Mouse (Mus musculus) lung, postnatal 10 days (tissue): ENCODE measurements around the gene Myo5c.
A peak's percentile ranks its signal among the peaks of the same experiment; 100 is the strongest.
"Not testable (repeated sequence)": the region's sequence is repeated elsewhere in the genome, so short reads cannot be mapped to it uniquely, and the experiment has no call there.

Source experiments
- DNase-seq: peaks from one replicate; pipeline ENCODE4 v3.0.0; 2021

Myo5c gene

DNA sequence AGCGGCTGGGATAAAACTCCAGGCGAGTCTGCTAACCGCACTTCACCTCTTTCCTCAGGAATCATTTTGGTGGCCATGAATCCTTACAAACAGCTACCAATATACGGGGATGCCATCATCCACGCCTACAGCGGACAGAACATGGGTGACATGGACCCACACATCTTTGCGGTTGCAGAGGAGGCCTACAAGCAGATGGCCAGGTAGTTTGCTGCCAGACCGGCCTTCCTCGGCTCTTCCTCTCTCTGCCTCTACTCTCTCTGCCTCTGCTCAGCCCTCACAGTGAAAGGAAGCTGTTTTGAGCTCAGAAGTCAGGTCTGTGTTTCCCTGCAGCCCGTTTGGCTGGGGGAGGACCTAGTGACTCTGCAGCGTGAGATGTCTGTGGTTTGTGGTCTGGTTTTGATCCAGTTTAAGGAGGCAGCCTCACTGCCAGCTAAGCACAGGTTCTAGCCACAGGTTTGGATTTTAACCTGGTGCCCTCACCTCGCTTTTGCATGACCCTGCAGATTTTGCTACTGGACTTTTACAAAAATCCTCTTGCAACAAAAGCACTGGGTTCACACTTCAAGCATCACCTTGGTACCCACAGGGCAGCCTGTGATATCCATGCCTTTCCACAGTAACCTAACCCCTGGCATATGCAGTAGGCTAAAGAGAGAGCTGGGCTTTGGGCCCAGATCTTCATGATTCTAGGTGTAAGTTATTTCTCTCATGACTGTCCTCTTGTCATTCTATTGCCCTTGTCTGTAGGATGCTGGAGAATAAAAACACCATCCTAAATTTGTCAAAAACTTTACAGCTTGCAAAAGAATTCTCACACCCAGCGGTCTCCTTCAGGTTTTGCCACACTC lies 14.5 kb downstream of the Myo5c start:
- no peak for DNase-seq

DNA sequence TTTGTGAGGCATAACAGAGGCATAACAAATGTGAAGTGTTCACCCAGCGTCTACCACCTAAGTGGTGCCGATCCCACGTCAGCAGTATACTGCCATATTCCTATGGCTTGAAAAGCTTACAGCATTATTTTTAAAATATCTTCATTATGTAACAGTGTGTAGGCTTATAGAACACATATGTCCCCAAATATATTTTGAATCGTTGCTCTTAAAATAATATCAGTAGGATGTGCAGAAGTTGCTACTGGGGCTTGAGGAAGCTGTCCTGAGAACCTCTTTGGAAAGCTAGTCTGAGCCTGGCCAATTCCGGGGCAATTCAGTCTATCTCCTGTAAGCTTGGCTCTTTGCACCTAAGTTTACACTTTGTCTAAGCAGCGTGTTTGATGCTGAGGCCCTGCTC lies 16.1 kb downstream of the Myo5c start:
- no peak for DNase-seq

DNA sequence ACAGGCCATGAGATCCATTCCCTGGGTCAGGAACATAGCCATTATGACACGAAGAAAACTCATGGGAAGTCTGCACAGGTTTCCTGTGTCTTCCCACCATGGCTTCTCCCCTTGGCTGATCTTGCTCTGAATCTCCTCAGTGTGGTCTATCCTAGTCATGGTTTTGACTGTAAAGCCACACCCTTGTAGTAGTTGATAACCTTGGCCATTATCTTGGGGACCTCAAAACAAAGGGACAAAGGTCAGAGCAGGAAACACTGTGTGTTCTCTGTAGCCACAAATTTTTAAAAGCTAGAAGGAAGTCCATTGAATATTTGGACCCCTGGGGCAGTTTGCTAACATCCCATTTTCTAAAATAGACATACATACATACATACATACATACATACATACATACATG lies 16.5 kb downstream of the Myo5c start:
- DNase-seq = no peak

DNA sequence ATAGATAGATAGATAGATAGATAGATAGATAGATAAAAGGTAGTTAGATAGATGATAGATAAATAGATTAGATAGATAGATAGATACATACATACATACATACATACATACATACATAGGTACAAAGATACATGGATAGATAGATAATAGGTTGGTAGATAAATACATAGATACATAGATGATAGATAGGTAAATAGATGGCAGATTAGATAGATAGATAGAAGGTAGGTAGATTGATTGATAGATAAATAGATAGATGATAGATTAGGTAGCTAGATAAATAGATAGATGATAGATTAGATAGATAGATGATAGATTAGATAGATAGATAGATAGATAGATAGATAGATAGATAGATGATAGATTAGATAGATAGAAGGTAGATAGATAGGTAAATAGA lies 17.1 kb downstream of the Myo5c start:
- no peak for DNase-seq

DNA sequence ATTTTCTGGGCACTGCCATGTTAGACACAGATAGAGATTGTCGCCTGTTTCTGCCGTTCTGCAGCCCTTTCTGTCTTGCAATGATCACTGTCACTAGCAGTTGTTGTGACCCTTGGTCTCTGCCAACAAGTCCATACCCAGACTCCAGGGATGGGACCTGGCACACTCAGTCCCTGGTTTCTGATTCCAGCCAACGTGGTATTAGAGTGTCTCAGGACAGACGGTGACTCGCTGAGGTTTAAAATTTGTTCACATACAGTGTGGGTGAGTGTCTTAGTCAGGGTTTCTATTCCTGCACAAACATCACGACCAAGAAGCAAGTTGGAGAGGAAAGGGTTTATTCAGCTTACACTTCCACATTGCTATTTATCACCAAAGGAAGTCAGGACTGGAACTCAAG lies 21.3 kb downstream of the Myo5c start:
- DNase-seq = not testable (repeated sequence)

DNA sequence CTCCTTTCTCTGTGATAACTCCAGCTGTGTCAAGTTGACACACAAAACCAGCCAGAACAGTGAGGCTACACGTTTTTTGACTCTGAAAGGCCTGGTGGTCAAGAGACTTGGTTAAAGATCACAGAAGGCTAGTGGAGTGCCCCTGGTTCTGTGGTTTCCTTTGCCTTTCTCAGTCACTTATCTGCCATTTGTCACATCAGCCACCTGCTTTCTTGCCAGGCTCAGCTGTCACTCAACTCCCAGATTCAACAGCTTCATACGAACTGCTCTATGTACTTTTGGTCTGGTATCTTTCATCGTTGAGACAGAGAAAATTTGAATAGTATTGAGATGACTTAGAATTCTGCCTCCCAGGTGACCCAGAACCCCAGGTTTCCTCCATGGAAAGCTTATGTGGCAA lies 21.9 kb downstream of the Myo5c start:
- no peak for DNase-seq

DNA sequence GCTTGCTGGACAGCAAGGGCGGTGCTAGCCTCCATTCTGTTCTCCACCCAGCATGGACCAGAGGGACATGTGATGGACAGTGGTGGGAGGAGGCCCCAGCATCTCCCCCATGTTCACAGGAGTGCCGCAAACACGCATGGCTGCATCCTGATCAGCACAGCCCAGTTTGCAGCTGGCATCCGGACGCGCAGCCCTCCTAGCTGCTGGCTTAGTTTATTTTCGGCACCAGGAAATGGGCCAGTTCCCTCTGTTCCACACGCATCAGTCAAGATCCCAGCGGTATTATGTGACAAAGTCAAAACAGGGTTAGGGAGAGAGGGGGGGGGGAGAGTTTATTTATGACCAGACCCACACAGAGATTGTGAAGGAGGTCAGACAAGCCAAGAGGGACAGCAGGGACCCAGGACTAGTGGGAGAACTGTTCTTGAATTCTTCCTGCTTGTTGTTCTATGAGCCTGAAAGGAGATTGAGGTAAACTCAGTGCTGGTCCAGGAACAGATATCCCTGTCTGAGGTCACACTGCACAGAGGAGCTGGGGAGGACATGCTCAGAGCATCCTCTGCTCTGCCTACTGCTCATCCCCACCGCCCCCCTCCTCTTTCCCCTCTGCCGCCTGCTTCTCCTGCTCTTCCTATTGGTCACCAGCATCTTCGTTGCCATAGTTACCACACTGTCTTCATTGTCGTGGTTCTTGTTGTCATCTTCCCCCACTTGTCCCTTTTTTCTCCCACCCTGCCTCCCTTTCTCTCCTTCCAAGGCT lies 22.6 kb downstream of the Myo5c start:
- DNase-seq = peak; percentile 62

DNA sequence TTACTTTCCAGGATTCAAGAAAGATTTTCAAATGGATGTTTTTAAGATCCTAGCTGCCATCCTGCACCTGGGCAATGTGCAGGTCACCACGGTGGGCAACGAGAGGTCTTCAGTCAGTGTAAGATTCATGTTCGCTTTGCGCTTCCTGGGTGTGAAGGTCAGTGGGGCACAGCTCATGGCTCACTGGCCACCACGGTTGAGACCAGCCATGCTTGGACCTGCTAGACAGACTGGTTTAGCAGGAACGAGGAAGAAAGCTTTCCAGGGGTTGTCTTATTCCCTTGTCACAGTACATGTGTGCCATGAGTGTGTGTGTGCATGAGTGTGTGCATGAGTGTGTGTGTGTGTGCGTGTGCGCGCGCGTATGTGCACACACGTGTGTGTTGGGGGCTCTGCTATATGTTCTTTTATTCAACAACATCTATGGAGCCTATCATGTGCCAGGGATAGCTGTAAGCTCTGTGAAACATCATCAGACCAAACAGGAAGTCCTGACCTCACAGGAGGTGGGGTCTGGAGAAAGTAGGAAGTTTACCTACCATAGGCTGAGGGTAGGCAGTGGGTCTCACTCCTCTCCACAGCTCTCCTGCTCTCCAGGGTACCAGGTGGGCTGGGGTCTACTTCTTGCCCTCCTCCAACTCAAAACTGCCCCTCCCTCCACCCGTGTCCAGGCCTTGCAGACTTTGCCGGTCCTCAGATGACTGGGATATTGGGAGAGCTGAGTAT lies 24.2 kb downstream of the Myo5c start:
- no peak for DNase-seq

DNA sequence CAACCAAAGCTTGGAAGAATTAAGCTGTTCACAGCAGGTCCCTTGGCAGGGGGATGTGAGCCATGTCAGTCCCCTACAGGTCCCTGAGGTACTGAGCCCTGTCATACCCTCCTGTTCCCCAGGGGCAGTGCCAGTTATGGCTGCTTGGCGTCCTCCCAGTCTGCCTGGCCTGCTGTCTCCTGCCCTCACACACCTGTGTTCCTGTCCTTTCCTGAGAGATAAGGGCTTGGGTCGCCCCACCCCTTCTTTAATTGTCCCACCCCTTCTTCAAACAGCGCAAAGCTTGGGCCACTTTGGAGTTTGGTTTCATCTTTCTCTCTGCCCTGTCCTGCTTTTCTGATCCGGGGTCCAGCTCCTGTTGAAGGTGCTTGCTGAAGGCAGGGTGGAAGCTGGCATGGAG lies 27.0 kb downstream of the Myo5c start:
- no peak for DNase-seq

DNA sequence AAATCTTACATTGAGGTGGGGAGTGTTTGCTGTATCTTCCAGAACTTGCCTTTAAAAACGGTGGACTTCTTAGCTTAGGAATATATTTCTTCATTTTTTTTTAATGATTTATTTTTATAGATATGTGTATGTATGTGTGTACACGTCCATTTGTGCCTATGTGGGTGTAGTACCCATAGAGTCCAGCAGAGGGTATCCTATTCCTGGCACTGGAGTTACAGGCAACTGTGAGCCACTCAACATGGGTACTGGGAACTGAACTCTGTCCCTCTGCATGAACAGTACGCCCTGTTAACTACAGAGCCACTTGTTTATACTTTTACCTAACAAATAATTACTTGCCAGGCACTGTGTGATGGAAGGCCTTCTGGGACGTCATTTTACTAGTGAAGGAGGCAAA lies 27.8 kb downstream of the Myo5c start:
- DNase-seq = no peak

DNA sequence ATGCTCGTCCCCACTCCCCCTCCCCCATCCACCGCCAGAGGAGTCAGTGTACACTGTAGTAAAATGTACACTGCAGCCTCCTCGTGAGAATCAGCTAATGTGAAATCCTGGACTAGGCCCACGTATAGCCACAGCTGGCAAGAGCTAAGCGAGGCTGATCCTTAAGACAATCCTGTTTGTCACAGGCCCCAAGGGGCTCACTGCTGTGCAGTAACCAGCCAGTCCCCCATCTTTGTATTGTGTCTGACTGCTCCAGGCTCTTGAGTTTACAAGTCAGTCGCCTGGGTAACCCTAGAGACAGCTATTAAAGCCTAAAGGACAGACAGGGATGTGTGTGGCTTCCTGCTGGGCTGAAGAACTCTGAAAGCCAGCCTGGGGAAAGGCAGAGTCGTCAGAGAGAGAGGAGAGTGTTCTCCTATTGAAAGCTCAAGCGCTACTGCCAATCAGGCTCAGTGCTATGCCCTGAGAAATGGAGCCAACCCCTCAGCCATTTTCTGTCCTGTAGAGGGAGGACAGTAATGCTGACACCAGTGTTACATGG lies 29.6 kb downstream of the Myo5c start:
- DNase-seq = no peak

DNA sequence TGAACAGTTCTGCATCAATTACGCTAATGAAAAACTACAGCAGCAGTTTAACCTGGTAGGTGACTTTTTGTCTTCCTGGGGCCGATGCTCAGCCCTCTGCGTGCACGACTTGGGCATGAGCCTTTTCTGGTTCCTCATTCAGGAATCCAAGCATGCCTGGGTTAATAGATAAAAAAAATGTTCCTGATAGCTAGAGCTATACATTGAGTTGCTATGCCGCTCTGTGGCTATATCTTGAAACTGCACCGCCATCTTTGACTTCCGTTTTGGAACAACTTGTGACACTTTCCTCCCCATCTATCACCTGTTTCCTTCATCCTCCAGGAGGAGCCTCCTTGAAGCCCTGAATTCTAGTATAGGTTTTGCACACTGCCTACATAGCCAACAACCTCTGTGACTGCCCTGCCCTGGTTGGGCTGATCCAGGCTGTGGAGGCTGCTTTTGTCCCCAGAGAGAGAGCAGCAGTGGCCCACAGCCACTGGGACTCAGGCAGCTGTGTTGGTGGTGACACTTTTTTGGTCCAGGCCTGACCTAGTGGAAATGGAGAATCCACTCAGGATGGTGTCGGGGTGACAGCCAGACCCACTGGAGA lies 30.5 kb downstream of the Myo5c start:
- DNase-seq = peak; percentile 16

DNA sequence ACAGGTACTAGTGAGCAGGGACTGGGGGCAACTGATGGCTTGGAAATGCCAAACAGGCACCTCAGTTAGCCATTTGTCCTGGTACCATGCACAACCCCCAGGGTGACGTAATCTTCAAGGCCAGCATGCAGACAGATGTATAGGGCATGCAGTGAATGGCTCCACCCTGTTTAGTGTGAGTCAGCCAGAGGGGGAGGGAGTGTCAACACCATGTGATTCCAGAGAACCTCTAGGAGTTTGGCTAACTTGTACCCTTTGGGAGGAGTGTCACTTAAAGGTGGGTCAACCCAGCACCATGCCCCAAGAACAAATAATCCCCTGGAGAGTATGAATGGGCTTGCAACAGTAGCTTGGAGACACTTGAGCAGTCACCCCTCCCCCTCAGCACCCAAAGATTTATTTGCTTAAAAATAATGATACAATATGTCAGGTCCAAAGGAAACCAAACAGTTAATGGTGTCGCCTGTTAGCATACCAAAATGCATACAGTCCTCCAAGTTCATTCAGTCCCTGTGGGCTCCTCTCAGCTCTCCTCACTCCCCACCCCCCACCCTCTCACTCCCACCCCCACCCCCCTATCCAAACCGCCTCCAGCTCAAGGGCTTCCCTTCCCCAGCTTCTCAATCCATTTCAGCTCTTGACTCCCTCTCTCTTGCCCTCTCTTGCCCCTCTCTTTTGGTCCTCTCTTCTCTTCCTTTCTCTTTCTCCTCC lies 32.3 kb downstream of the Myo5c start:
- peak; percentile 59 for DNase-seq

DNA sequence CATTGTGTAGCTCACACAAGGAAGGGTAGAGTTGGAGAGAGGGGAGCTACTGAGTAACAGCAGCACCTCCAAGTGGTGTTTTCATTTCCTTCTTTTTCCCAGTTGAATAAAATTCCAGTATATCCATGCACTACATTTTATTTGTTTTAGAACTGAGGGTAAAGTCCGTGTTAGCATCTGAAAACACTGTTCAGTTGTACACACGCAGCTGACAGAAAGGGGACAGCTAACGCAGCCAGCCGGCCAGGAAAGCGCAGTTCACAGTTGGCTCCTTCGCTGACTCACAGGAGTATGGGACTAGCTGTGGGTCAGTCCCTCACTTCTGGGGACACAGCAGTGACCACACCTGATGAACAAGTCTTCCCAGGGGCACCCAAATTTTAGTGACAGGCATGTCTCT lies 35.3 kb downstream of the Myo5c start:
- DNase-seq = no peak

DNA sequence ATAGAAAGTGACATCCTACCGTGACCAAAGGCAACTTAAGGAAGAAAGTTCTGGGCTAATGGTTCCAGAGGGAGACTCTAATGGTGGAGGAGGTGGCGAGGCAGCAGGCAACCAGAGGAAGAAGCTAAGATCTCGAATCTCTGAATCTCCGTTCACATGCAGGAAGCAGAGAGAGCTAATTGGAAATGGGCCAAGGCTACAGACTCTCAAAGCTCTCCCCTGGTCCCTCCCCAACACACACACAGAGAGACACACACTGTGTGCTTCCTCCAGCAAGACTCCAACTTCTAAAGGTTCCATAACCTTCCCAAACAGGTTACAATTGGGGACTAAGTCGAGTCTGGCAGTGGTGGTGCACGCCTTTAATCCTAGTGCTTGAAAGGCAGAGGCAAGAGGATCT lies 38.6 kb downstream of the Myo5c start:
- no peak for DNase-seq

DNA sequence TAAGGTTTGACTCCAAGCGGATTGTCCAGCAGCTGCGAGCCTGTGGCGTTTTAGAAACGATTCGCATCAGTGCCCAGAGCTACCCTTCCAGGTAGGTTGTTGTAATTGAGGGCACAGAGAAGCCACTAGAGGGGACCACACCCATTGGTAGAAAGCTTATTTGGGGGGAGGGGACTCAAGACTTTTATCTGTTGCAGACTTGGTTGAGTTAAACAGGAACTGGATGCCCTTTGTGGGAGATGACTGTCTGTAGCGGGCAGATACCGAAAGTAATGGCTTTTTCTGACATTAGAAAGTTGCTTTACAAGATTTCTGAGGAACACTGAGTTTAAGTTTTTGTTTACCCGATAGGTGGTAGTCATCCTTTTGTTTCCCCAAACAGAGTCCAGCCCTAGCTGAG lies 39.7 kb downstream of the Myo5c start:
- DNase-seq = no peak

DNA sequence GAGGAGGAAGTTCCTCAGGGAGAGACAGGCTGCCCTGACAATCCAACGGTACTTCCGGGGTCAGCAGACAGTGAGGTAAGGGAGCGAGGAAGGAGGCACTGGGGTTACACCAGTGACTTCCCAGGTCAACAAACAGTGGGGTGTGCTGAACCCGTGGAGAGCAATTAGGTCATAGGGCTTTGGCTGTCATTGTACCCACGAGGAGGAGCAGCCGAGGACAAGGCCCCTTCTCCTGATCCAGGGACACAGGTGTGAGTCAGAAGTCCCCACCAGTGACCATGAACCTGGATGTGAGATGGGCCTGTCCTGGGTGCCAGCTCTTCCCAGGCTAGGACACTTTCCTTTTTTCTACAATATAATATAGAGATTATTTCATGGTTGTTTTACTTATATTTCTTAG lies 41.8 kb downstream of the Myo5c start:
- no peak for DNase-seq

DNA sequence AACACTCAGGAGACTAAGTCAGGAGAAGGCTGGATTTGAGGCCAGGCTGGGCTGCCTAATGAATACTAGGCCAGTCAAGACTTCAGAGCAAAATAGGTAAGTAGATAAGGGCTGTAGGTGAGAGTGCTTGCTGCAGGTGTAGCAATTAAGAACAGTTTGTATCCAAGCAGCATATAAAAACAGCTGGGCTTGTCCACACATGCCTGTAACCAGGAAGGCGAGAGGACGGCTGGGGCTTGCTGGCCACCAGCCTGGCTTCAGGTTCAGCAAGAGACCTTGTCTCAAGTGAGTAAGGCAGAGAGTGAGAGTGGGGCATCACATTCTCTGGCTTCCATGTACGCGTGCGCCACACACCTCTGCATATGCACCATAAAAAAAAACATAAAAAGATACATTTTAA lies 42.7 kb downstream of the Myo5c start:
- no peak for DNase-seq

DNA sequence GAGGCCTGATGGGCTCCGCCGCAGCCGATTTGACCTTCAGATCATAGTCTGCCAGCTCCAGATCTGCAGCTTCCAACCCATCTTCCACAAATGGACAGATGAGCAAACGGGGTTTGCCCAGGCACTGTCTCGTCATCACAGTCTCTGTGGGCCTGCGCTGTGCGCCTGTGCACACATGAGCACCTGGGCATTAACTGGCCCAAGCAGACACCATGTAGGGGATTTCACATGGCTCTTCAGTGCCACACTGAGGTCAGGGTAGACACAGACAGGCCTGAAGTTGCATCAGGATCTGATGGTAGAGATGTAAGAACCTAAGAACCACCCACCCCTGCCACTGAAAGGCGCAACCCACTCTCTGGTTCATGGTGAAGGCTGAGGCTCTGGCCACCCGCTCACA lies 43.2 kb downstream of the Myo5c start:
- no peak for DNase-seq

DNA sequence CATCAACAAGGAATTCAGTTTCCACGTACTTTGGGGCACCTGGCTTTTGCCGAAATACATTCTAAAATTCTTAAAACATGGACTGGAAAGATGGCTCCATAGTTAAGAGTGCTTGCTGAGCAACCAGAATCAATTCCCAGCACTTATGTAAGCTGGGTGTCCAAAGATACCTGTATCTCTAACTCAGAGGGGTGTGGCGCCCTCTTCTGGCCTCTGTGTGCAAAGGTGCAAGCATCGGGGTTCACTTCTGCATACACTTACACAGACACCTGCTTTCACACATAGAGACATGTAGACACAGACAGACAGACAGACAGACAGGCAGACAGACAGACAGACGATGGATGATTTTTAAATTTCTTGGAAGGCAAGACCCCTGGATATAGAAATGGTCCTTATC lies 49.0 kb downstream of the Myo5c start:
- DNase-seq = peak; percentile 67

DNA sequence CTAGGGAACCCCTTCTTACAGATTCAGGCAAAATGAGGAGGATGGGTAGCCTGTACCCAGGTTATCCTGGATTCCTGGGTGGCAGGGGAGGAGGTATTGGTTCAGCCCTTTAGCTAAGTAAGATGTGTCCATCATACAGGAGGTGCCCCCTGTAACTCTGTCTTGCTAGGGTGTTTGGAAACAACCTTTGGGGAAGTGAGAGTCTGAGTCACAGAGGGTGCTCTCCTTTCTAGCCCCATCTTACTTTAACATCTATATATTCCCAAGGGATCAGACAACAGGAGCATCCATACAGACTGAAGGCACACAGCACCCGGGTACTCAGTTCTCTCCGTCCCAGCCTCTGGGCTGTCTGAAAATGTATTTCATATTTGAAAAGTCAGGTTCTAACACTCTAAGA lies 50.4 kb downstream of the Myo5c start:
- DNase-seq = no peak

DNA sequence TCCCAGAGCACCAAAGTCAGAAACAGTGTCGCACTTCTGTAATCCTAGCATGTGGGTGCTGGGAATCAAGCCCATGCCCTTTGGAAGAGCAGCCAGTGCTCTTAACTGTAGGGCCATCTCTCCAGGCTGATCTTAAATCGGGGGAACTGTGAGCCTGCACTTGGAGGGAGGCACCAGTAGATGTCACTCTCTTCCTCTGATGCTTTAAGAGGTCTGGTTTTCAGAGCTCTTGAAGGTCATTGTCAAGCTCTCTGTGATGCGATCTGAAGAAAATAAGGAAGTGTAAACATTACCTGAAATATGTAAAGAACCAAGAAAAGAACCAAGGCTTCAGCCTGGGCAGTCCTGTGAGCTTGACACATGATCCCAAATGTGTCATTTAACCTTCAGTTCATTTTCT lies 51.0 kb downstream of the Myo5c start:
- DNase-seq = peak; percentile 47
